Mouse (Mus musculus): ENCODE data around the gene Mbd4.
"Not testable (repeated sequence)": the region's sequence is repeated elsewhere in the genome, so short reads cannot be mapped to it uniquely, and the experiment has no call there.

GRCm38 (mm10) chr6:115823850-115824464 lies 29.2 kb downstream of the Mbd4 start:
- TF ChIP-seq CTCF (IDR thresholded peaks at IDR 0.05; ENCODE audit: low read depth): peak; percentile 85
- not testable (repeated sequence) for TF ChIP-seq EP300 (IDR thresholded peaks at IDR 0.05; ENCODE audit: low read depth)

Data from liver, postnatal 0 days (tissue).